Mouse (Mus musculus): ENCODE results near the gene Igsf9.

Igsf9 gene

DNA sequence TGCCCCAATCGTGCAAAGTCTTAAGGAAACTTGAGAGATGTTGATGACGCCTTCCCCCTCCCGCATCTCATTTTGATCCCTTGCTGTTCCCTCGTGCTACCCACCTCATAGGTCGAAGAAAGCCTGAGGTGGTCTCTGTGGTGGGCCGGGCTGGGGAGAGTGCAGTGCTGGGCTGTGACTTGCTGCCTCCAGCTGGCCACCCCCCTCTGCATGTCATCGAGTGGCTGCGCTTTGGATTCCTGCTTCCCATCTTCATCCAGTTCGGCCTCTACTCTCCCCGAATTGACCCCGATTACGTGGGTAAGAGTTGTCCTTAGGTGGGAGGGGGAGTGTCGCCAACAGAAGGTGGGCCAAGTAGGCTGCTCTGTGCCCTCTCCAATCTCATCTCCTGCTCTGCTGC, 3.1 kb downstream of the Igsf9 start:
- peaks cover 53% of the 10 kb centered on the region for H3K4me1 ChIP-seq (replicated peaks; ENCODE audit: low read depth, low read length)
- TF ChIP-seq NANOG (IDR thresholded peaks at IDR 0.05; ENCODE audit: borderline replicate concordance, low read length): no peak
- H3K4me3 ChIP-seq (replicated peaks; ENCODE audit: low read length): no peak overlapping the region
- peaks cover 34% of the 10 kb centered on the region for H3K36me3 ChIP-seq (ENCODE audit: insufficient read depth, low read length)
- H3K27me3 ChIP-seq (ENCODE audit: insufficient read depth, low read length): peaks cover 15% of the 10 kb centered on the region
- H3K9me3 ChIP-seq (ENCODE audit: low read length): no peaks in the 10 kb centered on the region

DNA sequence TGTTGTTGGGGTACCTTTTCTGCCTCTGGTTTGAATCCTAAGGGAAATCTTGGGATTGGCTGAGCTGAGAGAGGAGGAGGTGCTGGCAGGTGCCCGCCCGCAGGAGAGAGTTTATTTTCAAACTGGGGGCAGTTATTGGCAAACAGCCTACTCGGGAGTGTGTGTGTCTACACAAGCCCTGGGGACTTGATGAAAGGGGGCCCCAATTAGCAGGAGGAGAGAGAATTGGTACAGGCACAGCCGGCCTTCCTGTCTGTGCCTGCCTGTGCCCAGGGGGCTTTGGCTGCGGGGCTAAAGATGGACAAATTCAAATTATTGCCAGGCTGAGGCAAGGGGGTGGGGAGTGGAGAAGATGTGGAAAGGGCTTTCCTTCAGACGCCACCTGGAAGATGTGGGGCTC, 4.2 kb downstream of the Igsf9 start:
- H3K27me3 ChIP-seq (ENCODE audit: insufficient read depth, low read length): peaks cover 9% of the 10 kb centered on the region
- no peaks in the 10 kb centered on the region for H3K9me3 ChIP-seq (ENCODE audit: low read length)
- H3K4me1 ChIP-seq (replicated peaks; ENCODE audit: low read depth, low read length): peaks cover 54% of the 10 kb centered on the region
- H3K4me3 ChIP-seq (replicated peaks; ENCODE audit: low read length): no peak overlapping the region
- TF ChIP-seq CTCF (conservative IDR thresholded peaks at IDR 0.05; ENCODE audit: low read length): no peak
- no peak for TF ChIP-seq POU5F1 (IDR thresholded peaks at IDR 0.05; ENCODE audit: borderline replicate concordance, low read length)
- no peak for TF ChIP-seq NANOG (IDR thresholded peaks at IDR 0.05; ENCODE audit: borderline replicate concordance, low read length)
- H3K36me3 ChIP-seq (ENCODE audit: insufficient read depth, low read length): peaks cover 34% of the 10 kb centered on the region

DNA sequence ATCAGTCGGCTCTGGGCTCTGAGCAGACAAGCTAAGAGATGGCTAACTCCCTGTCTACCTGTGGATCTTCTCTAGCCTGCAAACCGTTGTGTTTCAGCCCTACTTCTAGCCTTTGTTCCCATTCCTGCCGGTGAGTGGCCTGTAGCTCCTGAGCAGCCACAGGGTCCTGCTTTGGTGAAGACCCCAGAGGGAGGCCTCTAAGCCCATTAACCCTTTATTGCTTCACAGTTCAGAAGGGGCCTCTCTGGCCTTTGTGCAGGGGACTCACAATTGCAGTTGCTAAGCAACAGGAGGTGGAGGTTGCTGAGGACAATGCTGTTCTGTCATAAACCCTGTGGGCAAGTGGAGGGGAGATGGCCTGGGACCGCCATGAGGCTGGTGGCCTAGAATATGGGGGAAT, 4.6 kb downstream of the Igsf9 start:
- Histone ChIP-seq H3K4me3 (replicated peaks; ENCODE audit: low read length) (no peak overlapping the region), H3K9me3 (ENCODE audit: low read length) (no peaks in the 10 kb centered on the region), H3K36me3 (ENCODE audit: insufficient read depth, low read length) (peaks cover 36% of the 10 kb centered on the region), H3K4me1 (replicated peaks; ENCODE audit: low read depth, low read length) (peaks cover 50% of the 10 kb centered on the region), H3K27me3 (ENCODE audit: insufficient read depth, low read length) (peaks cover 8% of the 10 kb centered on the region)
- TF ChIP-seq POU5F1 (IDR thresholded peaks at IDR 0.05; ENCODE audit: borderline replicate concordance, low read length) (no peak), NANOG (IDR thresholded peaks at IDR 0.05; ENCODE audit: borderline replicate concordance, low read length) (no peak), CTCF (conservative IDR thresholded peaks at IDR 0.05; ENCODE audit: low read length) (no peak)

DNA sequence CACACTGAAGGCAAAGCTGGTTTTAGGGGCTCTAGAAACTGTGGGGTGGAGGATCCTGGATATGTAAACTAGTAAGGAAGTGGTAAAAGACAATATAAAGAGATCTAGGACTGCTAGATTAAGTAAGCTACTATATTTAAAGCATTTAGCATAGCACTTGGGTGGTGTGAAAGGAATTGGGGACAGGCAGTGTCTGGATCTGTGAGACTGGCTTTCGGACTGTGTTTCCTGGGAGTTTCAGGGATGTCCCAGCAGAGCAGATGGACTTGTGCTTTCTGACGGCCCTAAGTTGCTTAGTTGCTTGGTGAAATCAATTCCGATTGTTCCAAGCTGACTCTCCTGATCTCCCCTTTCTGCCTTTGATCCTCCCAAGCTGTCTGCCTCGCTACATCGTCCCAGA, 5.1 kb downstream of the Igsf9 start:
- TF ChIP-seq POU5F1 (IDR thresholded peaks at IDR 0.05; ENCODE audit: borderline replicate concordance, low read length) (no peak), NANOG (IDR thresholded peaks at IDR 0.05; ENCODE audit: borderline replicate concordance, low read length) (no peak), CTCF (conservative IDR thresholded peaks at IDR 0.05; ENCODE audit: low read length) (no peak)
- Histone ChIP-seq H3K4me3 (replicated peaks; ENCODE audit: low read length) (no peak overlapping the region), H3K36me3 (ENCODE audit: insufficient read depth, low read length) (peaks cover 40% of the 10 kb centered on the region), H3K9me3 (ENCODE audit: low read length) (no peaks in the 10 kb centered on the region), H3K4me1 (replicated peaks; ENCODE audit: low read depth, low read length) (peaks cover 49% of the 10 kb centered on the region), H3K27me3 (ENCODE audit: insufficient read depth, low read length) (peaks cover 8% of the 10 kb centered on the region)

DNA sequence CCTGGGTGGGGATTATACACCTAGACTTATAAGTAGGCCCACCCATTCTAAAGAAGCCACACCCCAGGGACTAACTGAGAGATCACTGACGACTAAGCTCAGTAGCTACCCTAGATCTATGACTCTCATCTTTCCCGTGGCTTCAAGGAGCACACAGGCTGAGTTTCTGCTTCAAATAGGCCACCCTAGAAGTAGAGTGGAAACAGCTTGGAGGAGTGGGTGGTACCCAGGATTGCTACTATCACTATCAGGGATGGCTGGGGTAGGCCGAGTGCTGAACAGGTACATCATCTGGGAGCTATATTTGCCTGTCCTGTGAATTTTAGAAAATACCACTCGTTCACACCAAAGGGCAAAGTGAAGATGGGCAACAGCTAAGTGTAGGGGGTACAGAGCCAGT, 6.3 kb downstream of the Igsf9 start:
- Histone ChIP-seq H3K4me3 (replicated peaks; ENCODE audit: low read length) (no peak overlapping the region), H3K36me3 (ENCODE audit: insufficient read depth, low read length) (peaks cover 51% of the 10 kb centered on the region), H3K27me3 (ENCODE audit: insufficient read depth, low read length) (peaks cover 8% of the 10 kb centered on the region), H3K4me1 (replicated peaks; ENCODE audit: low read depth, low read length) (peaks cover 49% of the 10 kb centered on the region), H3K9me3 (ENCODE audit: low read length) (no peaks in the 10 kb centered on the region)
- TF ChIP-seq NANOG (IDR thresholded peaks at IDR 0.05; ENCODE audit: borderline replicate concordance, low read length) (no peak), POU5F1 (IDR thresholded peaks at IDR 0.05; ENCODE audit: borderline replicate concordance, low read length) (no peak), CTCF (conservative IDR thresholded peaks at IDR 0.05; ENCODE audit: low read length) (no peak)

DNA sequence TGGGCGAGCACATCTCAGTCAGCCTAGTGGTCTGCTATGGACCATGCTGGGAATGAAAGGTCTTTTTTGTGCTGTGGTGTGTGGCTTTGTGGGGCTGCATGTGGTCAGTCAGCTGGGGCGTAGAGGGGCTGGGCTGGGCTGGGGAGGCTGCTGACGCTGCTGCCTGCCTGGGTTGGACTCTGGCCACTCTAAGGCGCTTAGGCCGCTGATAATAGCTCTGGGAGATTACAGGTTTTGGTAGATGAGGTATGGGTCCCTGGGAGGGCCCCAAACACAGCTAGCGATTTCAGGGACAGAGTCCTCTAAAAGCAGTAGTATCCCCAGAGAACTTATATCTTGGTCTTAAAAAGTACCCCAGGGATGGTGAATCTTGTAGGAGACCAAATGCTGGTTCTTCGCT, 7.2 kb downstream of the Igsf9 start:
- no peak for TF ChIP-seq CTCF (conservative IDR thresholded peaks at IDR 0.05; ENCODE audit: low read length)
- no peak for TF ChIP-seq POU5F1 (IDR thresholded peaks at IDR 0.05; ENCODE audit: borderline replicate concordance, low read length)
- no peak for TF ChIP-seq NANOG (IDR thresholded peaks at IDR 0.05; ENCODE audit: borderline replicate concordance, low read length)

DNA sequence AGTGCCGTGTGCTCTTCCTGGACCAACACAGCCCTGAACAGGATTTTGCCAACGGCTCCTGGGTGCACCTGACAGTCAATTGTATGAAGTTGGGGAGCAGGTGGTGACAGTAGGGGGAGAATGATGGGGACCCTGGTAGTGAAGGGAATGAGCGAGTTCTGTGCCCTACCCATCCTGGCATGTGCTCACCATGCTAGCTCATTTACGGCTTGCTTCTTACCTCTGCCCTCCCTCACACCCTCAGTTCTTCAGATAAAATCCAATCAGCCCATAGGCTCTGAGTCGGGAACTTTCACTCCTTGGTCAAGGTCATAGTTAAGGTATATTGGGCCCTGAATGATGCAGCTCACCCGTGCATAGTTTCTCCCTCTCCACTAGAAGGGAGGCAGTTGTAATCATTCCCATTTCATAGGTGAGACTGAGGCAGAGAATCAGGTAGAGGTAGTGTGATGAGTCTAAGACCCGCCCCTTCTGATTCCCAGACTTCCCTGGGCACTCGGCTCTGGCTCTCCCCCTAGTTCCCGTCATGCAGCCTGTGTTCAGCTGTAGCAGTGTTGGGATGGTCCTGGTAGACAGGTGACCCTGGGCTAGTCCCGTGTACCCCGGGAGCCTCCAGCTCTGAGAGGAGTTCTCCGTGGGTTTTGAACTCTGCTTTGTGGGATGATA, 8.1 kb downstream of the Igsf9 start:
- Histone ChIP-seq H3K4me3 (replicated peaks; ENCODE audit: low read length) (peak overlapping the region; percentile 76), H3K27me3 (ENCODE audit: insufficient read depth, low read length) (no peaks in the 10 kb centered on the region), H3K4me1 (replicated peaks; ENCODE audit: low read depth, low read length) (peaks cover 45% of the 10 kb centered on the region), H3K36me3 (ENCODE audit: insufficient read depth, low read length) (peaks cover 64% of the 10 kb centered on the region), H3K9me3 (ENCODE audit: low read length) (no peaks in the 10 kb centered on the region)
- TF ChIP-seq POU5F1 (IDR thresholded peaks at IDR 0.05; ENCODE audit: borderline replicate concordance, low read length): no peak
- TF ChIP-seq CTCF (conservative IDR thresholded peaks at IDR 0.05; ENCODE audit: low read length): no peak
- no peak for TF ChIP-seq NANOG (IDR thresholded peaks at IDR 0.05; ENCODE audit: borderline replicate concordance, low read length)

More for the DNA sequence above, 7.2 kb downstream of the Igsf9 start:
- peaks cover 49% of the 10 kb centered on the region for H3K4me1 ChIP-seq (replicated peaks; ENCODE audit: low read depth, low read length)
- 0 out of 2 replicates have a peak, but pooled peaks cover 4% of the 10 kb centered on the region for H3K27me3 ChIP-seq (ENCODE audit: insufficient read depth, low read length)
- peaks cover 61% of the 10 kb centered on the region for H3K36me3 ChIP-seq (ENCODE audit: insufficient read depth, low read length)
- H3K9me3 ChIP-seq (ENCODE audit: low read length): no peaks in the 10 kb centered on the region
- H3K4me3 ChIP-seq (replicated peaks; ENCODE audit: low read length): no peak overlapping the region

DNA sequence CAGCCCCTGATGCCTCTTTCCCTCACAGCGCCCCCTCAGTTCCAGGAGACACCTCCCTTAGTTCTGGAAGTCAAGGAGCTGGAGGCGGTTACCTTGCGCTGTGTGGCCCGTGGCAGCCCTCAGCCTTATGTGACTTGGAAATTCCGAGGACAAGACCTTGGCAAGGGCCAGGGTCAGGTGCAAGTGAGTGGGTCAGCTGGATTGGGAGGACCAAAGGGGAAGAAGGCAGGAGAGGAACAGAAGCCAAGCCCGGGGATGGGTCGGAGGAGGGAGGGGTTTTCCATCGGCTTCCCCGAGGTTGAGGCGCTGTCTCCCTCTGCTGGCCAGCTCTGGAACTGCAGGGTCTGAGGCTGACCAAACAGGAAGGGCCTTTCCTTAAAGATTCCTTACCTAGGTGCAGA, 8.7 kb downstream of the Igsf9 start:
- peaks cover 43% of the 10 kb centered on the region for H3K4me1 ChIP-seq (replicated peaks; ENCODE audit: low read depth, low read length)
- no peaks in the 10 kb centered on the region for H3K9me3 ChIP-seq (ENCODE audit: low read length)
- peak overlapping the region; percentile 76 for H3K4me3 ChIP-seq (replicated peaks; ENCODE audit: low read length)
- TF ChIP-seq POU5F1 (IDR thresholded peaks at IDR 0.05; ENCODE audit: borderline replicate concordance, low read length): no peak
- TF ChIP-seq CTCF (conservative IDR thresholded peaks at IDR 0.05; ENCODE audit: low read length): peak; percentile 98
- TF ChIP-seq NANOG (IDR thresholded peaks at IDR 0.05; ENCODE audit: borderline replicate concordance, low read length): no peak
- peaks cover 66% of the 10 kb centered on the region for H3K36me3 ChIP-seq (ENCODE audit: insufficient read depth, low read length)
- H3K27me3 ChIP-seq (ENCODE audit: insufficient read depth, low read length): no peaks in the 10 kb centered on the region; the same call in 1 of the 2 replicates

DNA sequence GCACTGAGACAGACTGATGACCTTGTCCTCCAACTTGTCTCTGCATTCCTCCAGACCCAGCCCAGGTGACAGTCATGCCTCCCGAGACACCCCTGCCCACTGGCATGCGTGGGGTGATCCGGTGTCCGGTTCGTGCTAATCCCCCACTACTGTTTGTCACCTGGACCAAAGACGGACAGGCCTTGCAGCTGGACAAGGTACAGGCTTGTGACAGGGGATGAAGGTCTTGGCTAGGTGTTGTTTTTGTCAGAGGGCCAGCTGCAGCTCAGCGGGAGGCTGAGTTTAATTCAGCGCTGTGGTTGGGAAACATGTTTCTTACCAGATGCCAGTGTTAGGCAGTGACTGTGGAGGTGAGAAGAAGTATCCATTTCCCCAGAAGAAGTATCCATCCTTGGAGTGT, 10.5 kb downstream of the Igsf9 start:
- no peaks in the 10 kb centered on the region for H3K9me3 ChIP-seq (ENCODE audit: low read length)
- no peak overlapping the region for H3K4me3 ChIP-seq (replicated peaks; ENCODE audit: low read length)
- H3K36me3 ChIP-seq (ENCODE audit: insufficient read depth, low read length): peaks cover 63% of the 10 kb centered on the region
- H3K27me3 ChIP-seq (ENCODE audit: insufficient read depth, low read length): peaks cover 8% of the 10 kb centered on the region
- peaks cover 52% of the 10 kb centered on the region for H3K4me1 ChIP-seq (replicated peaks; ENCODE audit: low read depth, low read length)
- TF ChIP-seq POU5F1 (IDR thresholded peaks at IDR 0.05; ENCODE audit: borderline replicate concordance, low read length) (no peak), NANOG (IDR thresholded peaks at IDR 0.05; ENCODE audit: borderline replicate concordance, low read length) (no peak), CTCF (conservative IDR thresholded peaks at IDR 0.05; ENCODE audit: low read length) (no peak)
